Mouse (Mus musculus) activated CD4-positive, CD25-positive, alpha-beta regulatory T cell, adult 4 months (primary cell): ENCODE measurements at regions not wholly inside any gene's neighbourhood (a gene's known extent, or its start where the extent isn't known, plus 50 kb on each side); places are given as distances from the start of the nearest gene placed in this dataset.

Experiments used
- ATAC-seq: one replicate; pipeline ENCODE4 v1.8.0; 2017

DNA sequence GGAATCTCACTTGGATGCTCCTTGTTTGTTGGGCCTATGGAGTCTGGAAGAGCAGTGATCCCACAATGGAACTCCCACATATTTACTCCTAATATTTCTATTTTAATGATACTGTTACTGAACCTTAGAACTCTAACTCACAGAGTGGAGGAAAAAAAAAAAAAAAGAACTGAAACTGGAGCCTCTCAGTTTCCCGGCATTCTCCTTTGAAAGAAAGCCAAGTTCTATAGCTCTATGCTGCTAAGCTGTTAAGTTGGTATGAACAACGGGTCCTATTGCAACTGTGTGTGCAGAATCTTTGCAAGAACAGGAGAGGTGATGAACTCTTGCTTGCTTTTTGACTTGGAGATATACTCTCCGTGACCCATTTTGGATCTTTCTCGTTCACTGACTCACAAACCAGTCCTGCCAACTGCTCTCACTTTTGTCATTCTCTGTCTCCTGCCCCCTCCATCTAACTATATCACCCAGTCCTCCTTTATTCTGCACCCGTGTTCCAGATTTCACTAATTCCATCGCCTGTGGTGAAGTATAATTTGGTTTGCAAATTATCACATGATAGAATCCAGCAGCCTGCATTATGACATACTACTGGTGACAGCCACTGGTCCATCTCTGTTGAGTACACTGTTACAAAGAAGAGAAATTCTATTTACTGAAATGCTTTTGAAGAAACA, 92.6 kb upstream of the Ctsc start:
- ATAC-seq: no peak

DNA sequence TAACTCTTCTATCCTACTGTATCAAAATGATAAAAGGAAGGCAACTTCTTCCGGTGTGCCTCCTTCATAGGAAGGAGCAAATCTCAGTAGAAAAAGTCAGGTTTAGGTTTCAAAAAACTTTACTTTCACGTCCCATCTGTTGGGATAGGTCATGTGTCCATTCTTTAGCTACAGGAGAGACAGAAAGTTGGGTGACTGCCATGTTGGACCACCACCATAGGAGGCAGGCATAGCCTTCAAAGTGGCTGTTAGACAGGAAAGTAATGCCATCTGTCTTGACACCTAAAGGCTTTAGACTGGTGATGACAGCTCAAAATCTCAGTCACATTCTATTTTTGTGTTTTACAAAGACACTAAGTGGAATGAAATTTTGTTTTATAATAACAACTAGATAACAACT, 90.3 kb upstream of the Ctsc start:
- ATAC-seq: no peak

DNA sequence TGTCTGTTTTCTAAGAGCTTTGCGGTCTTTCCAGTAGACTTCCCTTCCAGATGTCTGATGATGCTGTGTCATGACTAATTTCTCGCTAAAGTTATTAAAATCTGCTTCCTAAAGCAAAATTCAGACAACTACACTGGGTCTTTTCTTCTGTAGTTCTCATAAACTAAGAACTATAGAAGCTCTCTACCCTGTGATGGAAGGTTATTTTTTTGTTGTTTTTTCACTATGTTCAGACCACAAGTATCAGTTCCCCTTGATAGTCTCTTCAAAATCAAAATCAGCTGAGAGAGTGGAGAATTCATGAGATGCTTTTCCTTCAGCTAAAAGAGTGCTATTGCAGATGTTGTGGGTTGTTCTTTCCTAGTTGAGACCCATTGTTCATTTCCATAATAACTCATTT, 85.1 kb upstream of the Ctsc start:
- no peak for ATAC-seq

DNA sequence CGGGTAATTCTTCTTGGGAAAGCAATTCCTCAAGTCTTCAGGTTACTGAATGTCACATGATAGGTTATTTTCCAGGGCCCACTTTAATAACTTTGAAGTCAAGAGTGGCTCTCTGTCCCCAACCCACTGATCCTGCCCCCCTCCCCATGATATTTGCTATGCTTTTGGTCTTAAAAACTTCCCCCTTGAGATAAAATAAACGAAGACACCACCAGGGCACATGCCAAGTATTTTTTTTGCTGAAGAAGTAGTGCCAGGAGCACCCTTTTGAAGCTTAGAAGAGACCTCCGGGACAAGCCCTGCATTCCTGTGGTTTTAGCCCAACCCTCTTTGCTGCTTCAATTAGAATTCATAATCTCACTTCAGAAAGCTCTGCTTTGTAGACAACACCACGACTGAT, 78.8 kb upstream of the Ctsc start:
- no peak for ATAC-seq

DNA sequence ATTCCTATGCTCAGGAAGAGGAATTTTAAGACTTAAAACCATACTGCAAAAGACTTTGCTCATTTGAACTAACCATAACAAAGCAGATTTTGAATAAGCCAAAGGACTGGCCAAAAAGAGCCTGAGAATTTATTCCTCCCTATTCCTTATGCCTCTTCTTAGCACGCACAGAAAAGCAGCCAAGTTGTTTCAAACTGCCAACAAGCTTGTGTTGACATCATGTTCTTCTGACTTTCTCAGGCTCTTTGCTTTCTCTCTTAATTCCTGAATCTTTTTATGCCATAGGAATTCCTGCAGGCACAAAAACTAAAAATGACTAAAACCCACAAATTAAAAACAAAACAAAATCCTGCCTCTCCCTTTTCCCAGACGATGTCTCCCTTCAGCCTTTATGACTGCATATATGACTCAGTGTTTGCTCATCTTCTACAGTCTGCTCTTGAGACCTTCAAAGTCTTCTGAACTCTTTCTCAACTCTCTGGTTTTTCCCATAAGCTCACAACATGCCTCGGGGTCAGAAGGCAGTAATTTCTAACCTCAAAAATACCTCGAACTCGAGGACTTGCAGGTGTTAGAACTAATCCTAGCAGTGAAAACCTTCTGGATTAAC, 77.9 kb upstream of the Ctsc start:
- ATAC-seq: no peak

DNA sequence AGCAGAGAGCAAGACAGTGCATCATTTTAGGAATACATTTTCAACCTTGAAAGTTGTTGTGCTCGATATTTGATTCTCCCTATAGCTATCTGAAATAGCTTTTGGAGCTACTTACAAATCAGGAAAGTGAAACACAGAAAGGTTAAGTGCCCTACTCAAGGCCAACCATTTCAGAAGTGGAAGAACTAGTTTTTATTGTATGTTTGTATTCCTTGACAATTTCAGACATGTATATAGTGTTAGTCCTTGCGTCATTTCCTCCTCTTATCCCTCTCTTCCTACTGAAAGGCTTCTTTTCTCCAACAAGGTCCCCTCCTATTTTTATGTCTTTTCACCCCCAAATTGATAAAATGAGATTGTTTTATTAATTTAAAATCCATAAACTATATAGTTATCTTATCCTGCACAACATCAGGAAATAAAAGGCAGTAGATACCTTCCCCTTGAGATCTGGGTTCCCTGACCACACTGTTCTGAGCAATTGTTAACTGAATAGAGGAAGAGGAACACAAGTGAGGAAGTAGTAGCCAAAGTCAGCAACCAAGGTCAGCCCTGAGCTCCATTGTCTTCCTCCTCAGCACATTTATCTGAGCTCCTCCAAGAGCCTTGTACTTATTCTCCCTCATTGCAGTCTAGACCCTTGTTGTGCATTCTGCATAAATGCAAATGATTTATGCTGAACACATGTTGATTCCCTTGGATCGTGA, 76.1 kb upstream of the Ctsc start:
- no peak for ATAC-seq

DNA sequence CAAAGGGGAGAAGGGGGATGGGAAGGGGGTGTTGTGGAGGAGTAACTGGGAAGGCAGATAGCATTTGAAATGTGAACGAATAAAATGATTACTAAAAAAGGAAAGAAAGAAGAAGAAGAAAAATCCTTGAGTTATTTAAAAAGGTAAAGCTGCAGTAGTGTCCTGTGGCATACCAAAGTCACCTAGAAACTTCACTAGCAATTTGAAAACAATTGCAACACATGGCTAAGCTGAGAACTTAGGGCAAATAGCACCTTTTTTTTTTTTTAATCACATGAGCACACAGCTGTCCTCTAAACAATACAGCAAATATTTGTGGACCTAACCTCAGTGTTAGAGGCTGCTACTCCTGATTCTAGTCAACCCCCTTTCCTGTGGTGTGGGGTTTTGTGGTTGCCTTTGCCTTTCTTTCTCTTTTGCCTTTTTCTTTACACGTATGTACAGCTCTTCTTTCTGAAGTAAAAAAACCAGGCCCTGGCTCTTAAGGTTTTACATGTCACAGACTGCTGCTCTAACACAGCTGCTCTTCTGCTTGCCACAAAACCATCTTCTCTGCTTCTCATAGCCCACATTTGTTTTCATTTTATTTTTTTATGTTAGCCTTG, 71.6 kb upstream of the Ctsc start:
- peak; percentile 89 for ATAC-seq

DNA sequence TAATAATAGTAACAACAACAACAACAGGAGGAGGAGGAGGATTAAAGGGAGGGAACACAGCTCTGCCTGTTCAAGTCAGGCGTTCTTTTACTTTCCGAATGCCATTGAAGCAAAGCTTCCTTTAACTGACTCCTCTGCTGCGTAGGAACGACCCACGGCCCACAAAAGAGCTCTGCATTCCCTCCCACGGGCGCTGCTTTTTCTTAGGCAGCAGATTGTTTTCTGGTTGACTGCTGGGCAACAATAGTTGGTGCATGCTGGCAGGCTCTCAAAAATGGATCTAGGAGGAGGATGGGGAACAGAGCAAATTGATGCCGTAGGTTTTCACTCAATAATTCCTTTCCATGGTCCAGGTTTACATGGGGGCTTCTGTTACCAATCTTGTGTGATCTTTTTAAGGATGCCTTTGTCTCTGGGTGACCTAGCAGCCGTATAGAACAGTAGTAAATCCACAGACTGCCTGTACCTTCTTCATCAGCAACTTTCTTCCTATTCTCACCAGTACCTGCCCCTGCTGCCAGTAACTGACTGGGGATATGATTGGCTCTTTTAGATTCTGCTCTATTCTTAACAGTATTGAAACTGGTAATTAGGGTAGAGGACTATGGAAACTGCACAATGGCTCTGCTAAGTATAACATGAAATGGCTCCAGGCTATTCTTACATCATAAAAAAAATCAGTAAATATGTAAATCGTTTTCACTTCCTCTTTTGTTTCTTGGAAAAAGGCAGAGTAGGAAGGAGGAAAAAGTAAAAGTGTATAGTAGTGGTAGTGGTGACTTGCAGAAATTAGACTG, 70.8 kb upstream of the Ctsc start:
- ATAC-seq: peak; percentile 46

DNA sequence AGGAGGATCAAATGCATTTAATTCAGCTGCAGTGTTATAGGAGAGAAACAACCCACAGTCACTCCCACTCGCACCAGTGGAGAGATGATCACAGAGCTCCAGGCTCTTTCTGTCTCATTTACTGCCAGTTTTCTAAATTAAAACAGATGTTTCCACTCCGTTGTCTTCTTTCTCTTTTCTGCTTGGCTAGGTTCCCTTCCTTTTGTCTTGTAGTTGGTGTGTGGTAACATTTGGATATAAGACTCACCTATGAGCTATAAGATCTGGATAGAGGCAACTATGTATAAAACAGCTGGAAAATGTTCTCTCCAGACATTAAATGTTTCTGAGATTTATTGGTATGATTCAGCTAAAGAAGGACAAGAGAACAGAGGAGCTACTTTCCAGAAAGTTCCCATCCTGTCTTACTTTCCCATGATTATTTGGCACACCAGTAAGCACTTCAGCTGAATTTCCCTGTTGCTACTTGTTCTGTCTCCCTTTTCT, 63.1 kb upstream of the Ctsc start:
- ATAC-seq: no peak

DNA sequence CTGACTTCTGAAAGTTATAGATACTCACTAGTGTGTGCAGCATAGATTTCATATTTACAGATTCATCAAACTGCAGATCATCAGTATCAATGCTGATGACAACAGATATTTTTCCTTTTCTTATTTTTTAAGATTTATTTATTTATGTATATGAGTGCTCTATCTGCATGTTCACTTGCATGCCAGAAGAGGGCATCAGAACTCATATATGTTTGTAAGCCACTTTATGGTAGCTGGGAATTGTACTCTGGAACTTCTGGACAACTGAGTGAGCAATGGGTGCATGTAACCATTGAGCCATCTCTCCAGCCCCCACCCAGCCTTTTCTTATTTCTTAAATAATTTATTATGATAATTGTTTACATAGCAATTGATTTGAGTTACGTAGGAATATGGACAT, 62.5 kb upstream of the Ctsc start:
- peak; percentile 59 for ATAC-seq

DNA sequence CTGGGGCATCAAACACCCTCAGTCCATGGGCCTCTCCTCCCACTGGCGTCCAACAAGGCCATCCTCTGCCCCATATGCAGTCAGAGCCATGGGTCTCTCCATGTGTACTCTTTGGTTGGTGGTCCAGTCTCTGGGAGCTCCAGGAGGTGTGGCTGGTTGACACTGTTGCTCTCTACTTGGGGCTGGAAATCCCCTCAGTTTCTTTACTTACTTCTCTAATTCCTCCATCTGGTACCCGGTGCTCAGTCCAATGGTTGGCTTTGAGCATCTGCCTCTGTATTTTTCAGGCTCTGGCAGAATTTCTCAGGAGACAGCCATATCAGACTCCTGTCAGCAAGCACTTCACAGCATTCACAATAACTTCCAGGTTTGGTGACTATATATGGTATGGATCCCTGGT, 55.7 kb upstream of the Ctsc start:
- no peak for ATAC-seq

DNA sequence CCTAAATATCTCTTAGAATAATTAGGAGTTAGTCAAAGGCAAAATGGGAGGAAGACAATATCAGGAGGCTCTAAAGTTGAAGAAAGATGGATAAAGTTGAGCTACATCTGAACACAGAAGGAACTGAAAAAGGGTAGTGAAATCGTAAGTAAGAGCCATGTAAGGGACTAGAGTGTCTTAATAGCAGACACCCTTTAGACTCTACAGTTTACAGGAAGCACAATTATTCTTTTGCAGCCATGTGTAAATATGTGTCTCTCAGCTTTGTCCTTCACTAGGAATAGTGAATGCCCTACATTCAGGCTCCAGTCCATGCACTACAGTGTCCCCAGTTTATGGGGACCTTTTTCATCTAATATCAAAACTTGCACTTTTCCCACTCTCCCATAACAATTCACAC, 52.1 kb upstream of the Ctsc start:
- ATAC-seq: no peak
